37 mouse cellular contexts compared by ENCODE assay signal in genomic region chr5:104335962-104336361, GRCm38 (mm10). TPM values are rescaled to one million over a fixed set of nuclear protein-coding genes. Genes with fewer than 3 reads are reported as not detected.
"Had no signal": no experiment of that assay in that cellular context is flagged by ENCODE, and none has a peak within 500 bp of the region (broad histone marks: within the 10 kb centered on the region; RNA-seq: fewer than 3 reads in every experiment).

No protein-coding gene starts in this region.

- H3K36me3 ChIP-seq: embryonic facial prominence, embryonic 10.5 days; embryonic facial prominence, embryonic 13.5 days; embryonic facial prominence, embryonic 15.5 days; forebrain, embryonic 10.5 days; forebrain, embryonic 12.5 days; forebrain, embryonic 15.5 days had no signal

- DNase-seq: cerebellum, adult 8-10 months; cerebellum, adult 9-10 months; cerebellum, adult 9-11 months; cerebellum, postnatal 10 days; cerebellum, postnatal 14 days; cerebellum, postnatal 25 days; cerebellum, postnatal 36 days; embryo, embryonic 11 days; forebrain, postnatal 0 days; gastrocnemius, adult 2 months; gastrocnemius, postnatal 10 days; gastrocnemius, postnatal 14 days; gastrocnemius, postnatal 25 days; gastrocnemius, postnatal 36 days; heart, adult 2 months had no signal

- ATAC-seq: forebrain, embryonic 13.5 days; forebrain, embryonic 14.5 days; forebrain, embryonic 15.5 days; forebrain, embryonic 16.5 days; forebrain, postnatal 0 days had no signal

- H3K4me3 ChIP-seq: embryonic facial prominence, embryonic 10.5 days; embryonic facial prominence, embryonic 12.5 days; embryonic facial prominence, embryonic 13.5 days; embryonic facial prominence, embryonic 15.5 days; erythroblast, embryonic 14.5 days; forebrain, embryonic 10.5 days; forebrain, embryonic 12.5 days; forebrain, embryonic 13.5 days; forebrain, embryonic 15.5 days; gastrocnemius, adult 2 months; heart, adult 2 months had no signal

- H3K27ac ChIP-seq: embryonic facial prominence, embryonic 10.5 days; embryonic facial prominence, embryonic 12.5 days; embryonic facial prominence, embryonic 13.5 days; embryonic facial prominence, embryonic 15.5 days; forebrain, embryonic 10.5 days; forebrain, embryonic 12.5 days; forebrain, embryonic 13.5 days; forebrain, embryonic 15.5 days; gastrocnemius, adult 2 months; heart, adult 2 months had no signal

- H3K27me3 ChIP-seq: embryonic facial prominence, embryonic 15.5 days; forebrain, embryonic 13.5 days; forebrain, embryonic 15.5 days had no signal

- H3K9ac ChIP-seq: embryonic facial prominence, embryonic 12.5 days; embryonic facial prominence, embryonic 13.5 days; embryonic facial prominence, embryonic 15.5 days; forebrain, embryonic 12.5 days; forebrain, embryonic 13.5 days; forebrain, embryonic 15.5 days; forebrain, postnatal 0 days had no signal

- H3K9me3 ChIP-seq: embryonic facial prominence, embryonic 10.5 days; embryonic facial prominence, embryonic 12.5 days; embryonic facial prominence, embryonic 13.5 days; embryonic facial prominence, embryonic 15.5 days; forebrain, embryonic 10.5 days; forebrain, embryonic 12.5 days; forebrain, embryonic 13.5 days; forebrain, embryonic 15.5 days had no signal

- H3K4me1 ChIP-seq: embryonic facial prominence, embryonic 12.5 days; forebrain, embryonic 12.5 days; forebrain, embryonic 13.5 days; forebrain, embryonic 15.5 days had no signal

- H3K4me2 ChIP-seq: embryonic facial prominence, embryonic 12.5 days; embryonic facial prominence, embryonic 13.5 days; embryonic facial prominence, embryonic 15.5 days; forebrain, embryonic 12.5 days; forebrain, embryonic 13.5 days; forebrain, embryonic 15.5 days had no signal

RNA-seq across cellular contexts. Expression of gene Mepe, which starts 10.8 kb away (rescaled TPM):
- total RNA-seq: common myeloid progenitor, adult 5-6 weeks; gastrocnemius, adult 18-20 months; gastrocnemius, adult 2 months; gastrocnemius, adult 8-10 months; gastrocnemius, postnatal 14 days; gastrocnemius, postnatal 25 days; gastrocnemius, postnatal 36 days; gastrocnemius, postnatal 4 days; granulocyte monocyte progenitor cell, adult 5-6 weeks; heart, adult 2 months; heart, adult 8-10 months had no signal
- polyA plus RNA-seq: cortical plate, adult 2 months; embryonic facial prominence, embryonic 10.5 days; embryonic facial prominence, embryonic 11.5 days; embryonic facial prominence, embryonic 12.5 days; embryonic facial prominence, embryonic 13.5 days; erythroblast, embryonic 14.5 days; forebrain, embryonic 10.5 days; forebrain, embryonic 11.5 days; forebrain, embryonic 12.5 days; forebrain, embryonic 13.5 days; forebrain, embryonic 14.5 days; forebrain, embryonic 15.5 days; forebrain, embryonic 16.5 days; forebrain, postnatal 0 days; frontal cortex, adult 2 months; gonadal fat pad, adult 2 months; heart, adult 2 months had no signal

RNA-seq across cellular contexts. Expression of gene Ibsp, which starts 37.0 kb away (rescaled TPM):
- total RNA-seq: common myeloid progenitor, adult 5-6 weeks; gastrocnemius, adult 18-20 months; gastrocnemius, adult 2 months; gastrocnemius, adult 8-10 months; gastrocnemius, postnatal 14 days; gastrocnemius, postnatal 25 days; gastrocnemius, postnatal 36 days; gastrocnemius, postnatal 4 days; heart, adult 2 months; heart, adult 8-10 months had no signal
- polyA plus RNA-seq: erythroblast, embryonic 14.5 days; forebrain, embryonic 10.5 days; forebrain, embryonic 11.5 days; forebrain, embryonic 12.5 days; gonadal fat pad, adult 2 months had no signal
